Mouse (Mus musculus) CH12.LX (cell line): Measurements from ENCODE around the gene Gsap. TPM values are rescaled to one million over a fixed set of nuclear protein-coding genes. Genes with fewer than 3 reads are reported as not detected.

Source experiments
- DNase-seq: peaks from one replicate; pipeline ENCODE4 v3.0.0-alpha.2; 2013; ENCODE audit errors: extremely low read depth
- H3K27ac ChIP-seq: 2 replicates; pipeline ENCODE4 v1.5.1; 2012; ENCODE audit warnings: low read depth, mild to moderate bottlenecking, control low read depth, moderate library complexity; ENCODE audit not compliant: insufficient read depth
- H3K27me3 ChIP-seq: replicated peaks from 2 replicates; pipeline ENCODE3; 2012; ENCODE audit warnings: inconsistent platforms
- H3K36me3 ChIP-seq, 2 experiments: replicated peaks in 1 of 2; 2 replicates each; pipeline versions ENCODE3 to v1.6.1; 2012; ENCODE audit warnings: inconsistent platforms in 1 of 2, low read length in 1 of 2, mild to moderate bottlenecking in 1 of 2, mixed read lengths in 1 of 2, moderate library complexity in 1 of 2; ENCODE audit not compliant: control insufficient read depth in 1 of 2, insufficient read depth in 1 of 2
- H3K4me1 ChIP-seq, 2 experiments: 2 replicates each; pipeline ENCODE4 v1.6.1; 2012; ENCODE audit warnings: inconsistent platforms in 1 of 2, moderate library complexity in 1 of 2; ENCODE audit not compliant: insufficient read depth in 2 of 2, control insufficient read depth in 1 of 2
- H3K4me2 ChIP-seq: 2 replicates; pipeline ENCODE4 v1.6.1; 2012; ENCODE audit warnings: low read depth, mild to moderate bottlenecking, control low read depth; ENCODE audit not compliant: poor library complexity, insufficient read depth, severe bottlenecking
- H3K4me3 ChIP-seq, 3 experiments: fragments of 150-350 bp in 1 of 3; sonication (generic) in 1 of 3; replicated peaks in 1 of 3; 2 replicates each; pipeline versions ENCODE3 to v1.5.1; 2011 to 2012; ENCODE audit warnings: low read depth in 2 of 3, low read length in 2 of 3, mild to moderate bottlenecking in 2 of 3, moderate library complexity in 2 of 3, control low read depth in 1 of 3, improper control_type of control experiment in 1 of 3, inconsistent platforms in 1 of 3, mixed read lengths in 1 of 3; ENCODE audit not compliant: poor library complexity in 1 of 3
- H3K79me2 ChIP-seq: replicated peaks from 2 replicates; pipeline ENCODE4 v1.6.1; 2012; ENCODE audit warnings: mild to moderate bottlenecking, moderate library complexity; ENCODE audit not compliant: control insufficient read depth, poor library complexity, insufficient read depth, severe bottlenecking; ENCODE audit errors: extremely low read depth
- H3K9ac ChIP-seq: 2 replicates; pipeline ENCODE4 v1.6.1; 2012; ENCODE audit warnings: low read depth, mild to moderate bottlenecking, control low read depth, moderate library complexity; ENCODE audit not compliant: insufficient read depth
- H3K9me3 ChIP-seq: replicated peaks from 2 replicates; pipeline ENCODE3; 2012; ENCODE audit warnings: low read length, inconsistent platforms, mixed read lengths
- CTCF ChIP-seq, 2 experiments: IDR thresholded peaks in 1 of 2; conservative IDR thresholded peaks in 1 of 2; 2 replicates each; pipeline ENCODE4 v1.5.1; 2011 to 2012; ENCODE audit warnings: low read depth in 2 of 2, low read length in 2 of 2, improper control_type of control experiment in 1 of 2, inconsistent platforms in 1 of 2, mild to moderate bottlenecking in 1 of 2, moderate library complexity in 1 of 2
- EP300 ChIP-seq: IDR thresholded peaks from 2 replicates; pipeline ENCODE4 v1.6.1; 2011; ENCODE audit warnings: low read length, improper control_type of control experiment
- GABPA ChIP-seq: IDR thresholded peaks from 2 replicates; pipeline ENCODE4 v1.6.1; 2012; ENCODE audit warnings: low read depth, low read length, improper control_type of control experiment, inconsistent platforms; ENCODE audit not compliant: insufficient replicate concordance
- HCFC1 ChIP-seq: IDR thresholded peaks from 2 replicates; pipeline ENCODE4 v1.6.1; 2012; ENCODE audit warnings: low read depth, mild to moderate bottlenecking, inconsistent platforms, low read length, improper control_type of control experiment
- JUND ChIP-seq: conservative IDR thresholded peaks from 2 replicates; pipeline ENCODE4 v1.6.1; 2011; ENCODE audit warnings: low read depth, low read length, improper control_type of control experiment
- KAT2A ChIP-seq: IDR thresholded peaks from 2 replicates; pipeline ENCODE4 v1.6.1; 2012; ENCODE audit warnings: low read length, improper control_type of control experiment, inconsistent platforms; ENCODE audit not compliant: insufficient replicate concordance
- MAFK ChIP-seq: IDR thresholded peaks from 2 replicates; pipeline ENCODE4 v1.6.1; 2011; ENCODE audit warnings: low read length, improper control_type of control experiment; ENCODE audit not compliant: insufficient replicate concordance
- MEF2A ChIP-seq: IDR thresholded peaks from 2 replicates; pipeline ENCODE4 v1.6.1; 2014; ENCODE audit warnings: low read depth, mild to moderate bottlenecking, inconsistent platforms, low read length, improper control_type of control experiment, borderline replicate concordance
- MXI1 ChIP-seq: IDR thresholded peaks from 2 replicates; pipeline ENCODE4 v1.6.1; 2011; ENCODE audit warnings: mild to moderate bottlenecking, low read depth, low read length, improper control_type of control experiment
- MYC ChIP-seq: IDR thresholded peaks from 2 replicates; pipeline ENCODE4 v1.6.1; 2011; ENCODE audit warnings: low read depth, mild to moderate bottlenecking, improper control_type of control experiment, low read length
- NRF1 ChIP-seq: IDR thresholded peaks from 2 replicates; pipeline ENCODE4 v1.6.1; 2014; ENCODE audit warnings: low read depth, mild to moderate bottlenecking, inconsistent platforms, low read length, improper control_type of control experiment, moderate library complexity
- RAD21 ChIP-seq: IDR thresholded peaks from 2 replicates; pipeline ENCODE4 v1.6.1; 2011; ENCODE audit warnings: low read depth, mild to moderate bottlenecking, low read length, improper control_type of control experiment, moderate library complexity
- SMC3 ChIP-seq: IDR thresholded peaks from 2 replicates; pipeline ENCODE4 v1.6.1; 2011; ENCODE audit warnings: low read depth, low read length, improper control_type of control experiment
- TCF12 ChIP-seq: IDR thresholded peaks from 2 replicates; pipeline ENCODE4 v1.6.1; 2014; ENCODE audit warnings: low read depth, mild to moderate bottlenecking, inconsistent platforms, low read length, improper control_type of control experiment
- USF2 ChIP-seq: conservative IDR thresholded peaks from 2 replicates; pipeline ENCODE4 v1.6.1; 2011; ENCODE audit warnings: low read depth, low read length, improper control_type of control experiment
- ZC3H11A ChIP-seq: IDR thresholded peaks from 2 replicates; pipeline ENCODE4 v1.6.1; 2012; ENCODE audit warnings: low read depth, mild to moderate bottlenecking, inconsistent platforms, low read length, improper control_type of control experiment
- ZMIZ1 ChIP-seq: IDR thresholded peaks from 2 replicates; pipeline ENCODE4 v1.6.1; 2012; ENCODE audit warnings: low read depth, mild to moderate bottlenecking, inconsistent platforms, low read length, improper control_type of control experiment
- ZNF384 ChIP-seq: IDR thresholded peaks from 2 replicates; pipeline ENCODE4 v1.6.1; 2012; ENCODE audit warnings: low read depth, low read length, improper control_type of control experiment, inconsistent platforms
- dilution Hi-C: fragments of 300-500 bp; cut with MboI; formaldehyde crosslinking; loops from 2 replicates; pipeline ENCODE4 v1.14.3; 2020; ENCODE audit warnings: low sequenced_read_pairs; ENCODE audit not compliant: extremely low pct_unique_long_range_greater_than_20kb, extremely low pct_ligation_motif_present
- in situ Hi-C: fragments of 300-500 bp; cut with MboI; formaldehyde crosslinking; loops from 3 replicates; pipeline ENCODE4 v1.14.3; 2019; ENCODE audit warnings: low sequenced_read_pairs, low pct_ligation_motif_present, low pct_unique_long_range_greater_than_20kb, mixed read lengths
- polyA plus RNA-seq: library from polyadenylated mRNA; unstranded; fragments of >175 nt; gene quantifications from 2 replicates; pipeline ENCODE4 v1.2.1, GENCODE M21; 2012; ENCODE audit warnings: low read depth; ENCODE audit not compliant: insufficient read length
- total RNA-seq, 2 experiments: library from RNA; depleted of rRNA; stranded (reverse); fragments of 300-350 nt in 1 of 2; fragments of >200 nt in 1 of 2; gene quantifications; 2 replicates each; pipeline ENCODE4 v1.2.3; 2012 to 2014

The Gsap gene
- total and polyA plus RNA-seq, 3 experiments = 1.7 to 3.8 (median 2.2) TPM

DNA sequence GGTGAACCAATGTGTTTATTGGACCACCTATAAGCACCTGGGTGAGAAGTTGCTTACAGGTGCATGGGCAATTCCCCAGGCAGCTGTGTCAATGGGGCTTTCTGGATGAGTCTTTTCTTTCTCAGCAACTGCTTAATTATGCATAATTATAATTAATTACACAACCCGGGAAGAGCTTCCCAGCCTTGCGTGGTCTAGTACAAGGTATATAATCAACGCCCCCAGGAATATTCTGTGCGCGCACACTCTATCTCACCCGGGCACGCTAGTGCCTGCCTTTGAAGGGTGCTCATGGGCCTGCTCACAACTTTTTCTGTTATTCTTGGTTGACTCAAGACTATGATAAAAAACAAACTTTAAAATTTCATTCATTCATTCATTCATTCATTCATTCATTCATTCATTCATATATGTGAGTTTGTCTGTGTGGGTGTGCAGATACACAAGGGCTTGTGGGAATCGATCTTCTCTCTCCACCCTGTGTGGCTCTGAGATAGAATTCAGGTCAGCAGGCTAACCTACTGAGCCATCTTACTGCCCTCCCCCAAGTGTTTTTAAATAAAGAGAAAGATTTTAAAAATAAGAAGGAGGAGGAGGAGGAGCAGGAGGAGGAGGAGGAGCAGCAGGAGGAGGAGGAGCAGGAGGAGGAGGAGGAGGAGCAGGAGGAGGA, 78.4 kb downstream of the Gsap start:
- Histone ChIP-seq H3K79me2 (no peaks in the 10 kb centered on the region), H3K4me1 (no peaks in the 10 kb centered on the region), H3K4me2 (no peak overlapping the region), H3K27ac (no peak overlapping the region), H3K9ac (no peak overlapping the region), H3K9me3 (no peaks in the 10 kb centered on the region), H3K4me3 (no peak overlapping the region), H3K27me3 (no peaks in the 10 kb centered on the region), H3K36me3 (peaks cover 0 to 5% of the 10 kb centered on the region in 2 experiments)
- no peak for DNase-seq
- dilution Hi-C loops (no loop called here), in situ Hi-C loops (loop anchor here (10.0 kb wide), 1 partner anchor 320 kb away; no protein-coding TSS in a partner anchor)
- TF ChIP-seq NRF1 = no peak
- TF ChIP-seq TCF12 = no peak
- no peak for TF ChIP-seq HCFC1
- TF ChIP-seq MAFK = no peak
- no peak for TF ChIP-seq MXI1
- no peak for TF ChIP-seq USF2
- no peak for TF ChIP-seq ZMIZ1
- no peak for TF ChIP-seq JUND
- TF ChIP-seq EP300 = no peak
- no peak for TF ChIP-seq ZNF384
- no peak for TF ChIP-seq MEF2A

DNA sequence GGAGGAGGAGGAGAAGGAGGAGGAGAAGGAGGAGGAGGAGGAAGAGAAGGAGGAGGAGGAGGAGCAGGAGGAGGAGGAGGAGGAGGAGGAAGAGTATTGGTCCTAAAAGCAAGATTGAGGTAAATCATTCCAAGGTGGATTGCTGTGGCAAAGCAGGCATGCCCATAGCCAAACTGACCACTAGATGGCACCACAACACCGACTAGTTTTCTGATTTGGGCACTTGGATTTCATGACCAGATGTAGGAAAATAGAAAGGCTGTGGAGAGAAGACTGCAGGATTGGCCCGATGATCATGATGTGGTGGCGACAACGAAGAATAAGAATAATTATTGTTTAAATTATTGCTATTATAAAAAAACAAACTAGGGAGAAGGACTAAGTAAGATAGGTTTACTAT, 79.0 kb downstream of the Gsap start:
- Histone ChIP-seq H3K27me3 (no peaks in the 10 kb centered on the region), H3K4me1 (peaks cover 2 to 3% of the 10 kb centered on the region in 2 experiments; a peak in 2 of 4 replicates), H3K27ac (no peak overlapping the region), H3K4me2 (no peak overlapping the region), H3K36me3 (peaks cover 0 to 4% of the 10 kb centered on the region in 2 experiments), H3K4me3 (no peak overlapping the region), H3K9ac (no peak overlapping the region), H3K79me2 (no peaks in the 10 kb centered on the region), H3K9me3 (no peaks in the 10 kb centered on the region)
- dilution Hi-C loops (no loop called here), in situ Hi-C loops (loop anchor here (10.0 kb wide), 1 partner anchor 320 kb away; no protein-coding TSS in a partner anchor)
- peak; percentile 84 to 88 for TF ChIP-seq CTCF (conservative IDR thresholded peaks at IDR 0.05 in 1 of 2, IDR thresholded peaks at IDR 0.05 in 1 of 2; ENCODE audit: low read depth in 2 of 2, low read length in 2 of 2)
- TF ChIP-seq GABPA = no peak
- peak; percentile 89 for TF ChIP-seq RAD21
- peak; percentile 69 for TF ChIP-seq ZC3H11A
- TF ChIP-seq MYC = no peak
- TF ChIP-seq SMC3 = peak; percentile 82
- TF ChIP-seq KAT2A = no peak
- peak; percentile 75 for DNase-seq
